ENCODE assay signal across 8 mouse cellular contexts in genomic region chrX:60403764-60404667, GRCm38 (mm10).
A peak's percentile ranks its signal among the peaks of the same experiment; 100 is the strongest.
DNase-seq lines count a peak whose midpoint lies in the region; ATAC-seq lines count a peak whose summit lies in the region.

No protein-coding gene starts in this region.

- H3K36me3 ChIP-seq in forebrain, embryonic 14.5 days (ENCODE audit: control insufficient read depth, insufficient read depth, low read length) = no peaks in the 10 kb centered on the region

- peak; percentile 55 for DNase-seq in MN1 (ENCODE audit: low spot score)
- peak; percentile 76 for DNase-seq in cerebellum, adult 11-12 months
- peak; percentile 51 for DNase-seq in forebrain, embryonic 14.5 days (ENCODE audit: low spot score)
- DNase-seq in heart, postnatal 25 days (ENCODE audit: low spot score) = peak; percentile 39
- peak; percentile 5 to 14 for DNase-seq in layer of hippocampus, adult 8-10 months (ENCODE audit: low spot score in 2 of 2)
- DNase-seq in lung, postnatal 10 days = peak; percentile 69
- DNase-seq in retina, embryonic 14.5 days (ENCODE audit: low spot score) = peak; percentile 64
- peak; percentile 64 to 77 for DNase-seq in thymus, postnatal 36 days

- peak overlapping the region; percentile 91 for H3K9ac ChIP-seq in forebrain, embryonic 14.5 days (ENCODE audit: low read length)

- no peaks in the 10 kb centered on the region for H3K27me3 ChIP-seq in forebrain, embryonic 14.5 days (replicated peaks; ENCODE audit: control insufficient read depth, insufficient read depth, low read length)

- peak overlapping the region; percentile 58 for H3K4me3 ChIP-seq in forebrain, embryonic 14.5 days (ENCODE audit: low read depth, low read length)

- H3K4me2 ChIP-seq in forebrain, embryonic 14.5 days (ENCODE audit: low read length) = peak overlapping the region; percentile 60

- ATAC-seq in forebrain, embryonic 14.5 days = peak; percentile 79

- peak overlapping the region; percentile 90 for H3K27ac ChIP-seq in forebrain, embryonic 14.5 days (ENCODE audit: low read depth, low read length)

- peaks cover 4% of the 10 kb centered on the region; the same call in 1 of the 2 replicates for H3K4me1 ChIP-seq in forebrain, embryonic 14.5 days (ENCODE audit: control insufficient read depth, insufficient read depth, low read length)

- no peaks in the 10 kb centered on the region for H3K9me3 ChIP-seq in forebrain, embryonic 14.5 days (replicated peaks; ENCODE audit: control insufficient read depth, low read length)

- intact Hi-C loops in heart, postnatal 25 days (cut with DNase I) = loop anchor here (10.0 kb wide), 1 partner anchor 59 kb away; no protein-coding TSS in a partner anchor

- 25% methylated on average over 56 of the region's 126 CpGs for WGBS in forebrain, embryonic 14.5 days

Comparison
In these comparisons a context has a peak if more than half of its experiments do, and no peak if none do; other contexts are left out.
1. Peak in every context shown above with its lines: DNase-seq, ATAC-seq, H3K4me3 ChIP-seq and H3K27ac ChIP-seq.
2. DNase-seq: peak in every context shown above with its lines; median percentile 76 in cerebellum, adult 11-12 months; 70 in thymus, postnatal 36 days; 69 in lung, postnatal 10 days; 64 in retina, embryonic 14.5 days; 55 in MN1; 51 in forebrain, embryonic 14.5 days; 39 in heart, postnatal 25 days; 10 in layer of hippocampus, adult 8-10 months.